Mouse (Mus musculus): ENCODE results near the gene Chml.

The Chml gene

GRCm38 (mm10) chr1:175659900-175660299 is 32.8 kb downstream of the Chml start:
- no peak for DNase-seq (ENCODE audit: low read depth)

DNA sequence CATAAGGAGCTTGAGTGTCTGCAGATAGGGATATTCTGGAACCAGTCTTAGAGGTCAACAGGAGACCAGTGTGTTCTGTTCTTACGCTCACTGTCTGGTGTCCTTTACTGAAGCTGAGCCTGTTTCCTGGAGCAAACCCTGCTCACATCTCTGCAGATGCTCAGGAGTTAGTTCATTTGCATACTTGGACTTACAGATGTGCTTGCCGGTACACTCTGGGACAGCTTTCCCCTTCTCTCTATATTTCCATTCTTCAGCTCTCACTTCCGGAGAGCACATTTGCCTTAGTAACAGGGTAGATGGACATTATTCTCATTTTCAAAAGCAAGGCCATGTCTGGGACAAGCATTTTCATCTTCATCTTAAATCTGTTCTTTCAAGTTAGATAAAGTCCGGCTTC is 44.1 kb downstream of the Chml start:
- DNase-seq (ENCODE audit: low read depth), result no peak

GRCm38 (mm10) chr1:175646952-175647351 is 45.7 kb downstream of the Chml start:
- no peak for DNase-seq (ENCODE audit: low read depth)

DNA sequence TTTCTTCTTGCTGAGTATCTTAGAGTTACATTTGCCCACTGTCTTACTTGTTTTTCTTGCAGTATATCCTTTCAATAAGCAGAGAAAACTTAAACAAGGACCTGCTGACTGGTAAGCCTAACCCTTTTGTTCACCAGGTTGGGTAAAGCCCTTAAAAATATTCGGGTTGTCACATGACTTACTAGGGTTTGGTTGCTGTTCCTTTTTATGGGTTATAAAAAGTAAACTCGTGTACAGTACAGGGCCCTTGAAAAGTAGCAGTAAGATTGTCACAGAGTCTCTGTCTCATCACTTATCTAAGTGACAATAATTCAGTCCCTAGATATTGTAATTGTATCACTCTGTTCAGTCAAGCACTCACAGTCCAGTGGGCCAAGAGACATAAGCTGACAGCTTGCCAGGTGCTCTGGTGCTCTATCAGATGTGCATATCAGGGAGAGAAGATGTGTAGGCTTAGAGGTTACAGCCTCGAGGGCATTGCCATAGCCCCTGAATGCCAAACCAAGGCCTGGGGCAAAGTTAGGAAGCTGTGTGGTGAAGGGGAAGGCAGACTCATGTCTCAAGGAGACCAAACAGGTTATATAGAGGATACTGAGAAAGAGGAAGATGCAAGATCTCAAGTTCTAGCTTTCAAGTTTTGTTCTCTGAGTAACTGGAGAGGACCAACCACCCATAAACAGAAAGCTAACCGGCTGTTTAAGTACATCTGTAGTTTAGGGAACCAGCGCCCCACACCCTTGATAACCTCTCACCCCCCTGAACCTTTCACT is 49.0 kb downstream of the Chml start:
- no peak for DNase-seq (ENCODE audit: low read depth)

DNA sequence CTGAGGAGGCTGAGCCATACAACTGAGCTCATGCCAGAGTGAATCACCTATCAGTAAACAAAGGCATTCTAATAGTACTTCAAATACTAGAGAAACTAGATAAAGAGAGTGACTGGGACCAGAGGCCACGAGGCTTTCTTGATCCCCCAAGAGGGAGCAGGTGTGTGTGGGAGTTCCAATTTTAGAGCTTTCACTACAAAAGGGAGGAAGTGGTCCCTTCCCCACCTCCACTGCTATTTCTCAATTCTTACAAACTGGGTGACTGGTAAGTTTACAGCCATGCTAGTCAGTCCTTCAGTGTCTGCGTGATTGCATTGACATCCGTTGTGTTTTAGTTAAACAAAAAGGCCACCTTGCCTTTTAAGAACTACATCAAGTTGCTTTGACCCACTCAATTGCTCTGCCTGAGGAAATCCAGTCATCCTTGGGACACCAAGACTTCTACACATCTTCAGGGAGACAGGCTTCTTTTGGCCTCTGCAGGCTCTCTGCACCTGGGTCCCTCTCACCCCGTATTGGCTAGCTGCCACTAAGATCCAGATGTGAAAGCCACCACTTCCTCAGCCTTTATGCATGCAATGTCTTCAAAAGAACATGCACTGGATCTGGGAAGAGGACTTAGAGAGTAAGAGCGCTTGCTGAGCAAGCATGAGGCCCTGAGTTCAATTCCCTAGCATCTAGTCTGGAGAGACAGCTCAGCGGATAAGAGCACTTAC is 52.1 kb downstream of the Chml start:
- no peak for DNase-seq (ENCODE audit: low read depth)

GRCm38 (mm10) chr1:175639072-175639471 is 53.6 kb downstream of the Chml start:
- no peak for DNase-seq (ENCODE audit: low read depth)

- no peak for DNase-seq (ENCODE audit: low read depth)
Measured at GRCm38 (mm10) chr1:175637677-175638076, 55.0 kb downstream of the Chml start.

- DNase-seq (ENCODE audit: low read depth), result no peak
Measured at GRCm38 (mm10) chr1:175632470-175632869, 60.2 kb downstream of the Chml start.
